Mouse (Mus musculus) liver, embryonic 14.5 days (tissue): Measurements from ENCODE around the gene Tipin.

Experiments used
- CTCF ChIP-seq: IDR thresholded peaks from 2 replicates; pipeline ENCODE4 v1.5.1; 2016; ENCODE audit warnings: antibody characterized with exemption, low read depth, control low read depth
- EP300 ChIP-seq: IDR thresholded peaks from 2 replicates; pipeline ENCODE4 v1.6.1; 2016; ENCODE audit warnings: antibody characterized with exemption, low read depth

GRCm38 (mm10) chr9:64256204-64256603 lies 25.2 kb upstream of the Tipin start:
- TF ChIP-seq CTCF (no peak), EP300 (no peak)
